Mouse (Mus musculus) liver, embryonic 16.5 days (tissue): ENCODE results near the gene Zfp579. TPM values are rescaled to one million over a fixed set of nuclear protein-coding genes. Genes with fewer than 3 reads are reported as not detected.

Source experiments
- ATAC-seq: fragments of 200-750 bp; cut with Nextera tagmentation; 2 replicates; pipeline ENCODE4 v1.8.0; 2017; ENCODE audit warnings: low read depth, mild to moderate bottlenecking, moderate number of reproducible peaks, moderate library complexity
- H3K27ac ChIP-seq: fragments of 300-500 bp; sonication (generic); 2 replicates; pipeline ENCODE4 v1.5.1; 2014; ENCODE audit warnings: mild to moderate bottlenecking, low read length
- H3K27me3 ChIP-seq: fragments of 300-500 bp; sonication (generic); 2 replicates; pipeline ENCODE4 v1.6.1; 2014; ENCODE audit warnings: low read depth, low read length, mixed read lengths; ENCODE audit not compliant: control insufficient read depth, insufficient read depth
- H3K36me3 ChIP-seq: fragments of 300-500 bp; sonication (generic); 2 replicates; pipeline ENCODE4 v1.6.1; 2014; ENCODE audit warnings: mild to moderate bottlenecking; ENCODE audit not compliant: control insufficient read depth, insufficient read depth
- H3K4me1 ChIP-seq: fragments of 300-500 bp; sonication (generic); 2 replicates; pipeline ENCODE4 v1.6.1; 2014; ENCODE audit warnings: low read depth, low read length, mixed read lengths; ENCODE audit not compliant: control insufficient read depth
- H3K4me2 ChIP-seq: fragments of 300-500 bp; sonication (generic); 2 replicates; pipeline ENCODE4 v1.6.1; 2014; ENCODE audit warnings: low read depth, low read length, mixed read lengths
- H3K4me3 ChIP-seq: fragments of 300-500 bp; sonication (generic); 2 replicates; pipeline ENCODE4 v1.5.1; 2014; ENCODE audit warnings: low read depth, mild to moderate bottlenecking, low read length
- H3K9ac ChIP-seq: fragments of 300-500 bp; sonication (generic); 2 replicates; pipeline ENCODE4 v1.6.1; 2014; ENCODE audit warnings: low read depth, low read length
- H3K9me3 ChIP-seq: fragments of 300-500 bp; sonication (generic); replicated peaks from 2 replicates; pipeline ENCODE4 v1.6.1; 2016; ENCODE audit warnings: low read length; ENCODE audit not compliant: control insufficient read depth
- WGBS: fragments of 180-500 bp; shearing (Covaris S2); extraction: QIAGEN DNeasy Blood & Tissue Kit; methylation state at CpG from one replicate; pipeline ENCODE4 v1.1.7; 2014; ENCODE audit not compliant: insufficient replicate concordance; 5-methylcytosine and 5-hydroxymethylcytosine counted together
- polyA plus RNA-seq: library from polyadenylated mRNA; unstranded; fragments of >200 nt; fragmentation: Nextera tagmentation; extraction: Ambion mirVana; gene quantifications from 2 replicates; pipeline ENCODE4 v1.2.1, GENCODE M21; 2015

The Zfp579 gene
- polyA plus RNA-seq, 1 experiment from 2014 or later: 4.5 TPM

DNA sequence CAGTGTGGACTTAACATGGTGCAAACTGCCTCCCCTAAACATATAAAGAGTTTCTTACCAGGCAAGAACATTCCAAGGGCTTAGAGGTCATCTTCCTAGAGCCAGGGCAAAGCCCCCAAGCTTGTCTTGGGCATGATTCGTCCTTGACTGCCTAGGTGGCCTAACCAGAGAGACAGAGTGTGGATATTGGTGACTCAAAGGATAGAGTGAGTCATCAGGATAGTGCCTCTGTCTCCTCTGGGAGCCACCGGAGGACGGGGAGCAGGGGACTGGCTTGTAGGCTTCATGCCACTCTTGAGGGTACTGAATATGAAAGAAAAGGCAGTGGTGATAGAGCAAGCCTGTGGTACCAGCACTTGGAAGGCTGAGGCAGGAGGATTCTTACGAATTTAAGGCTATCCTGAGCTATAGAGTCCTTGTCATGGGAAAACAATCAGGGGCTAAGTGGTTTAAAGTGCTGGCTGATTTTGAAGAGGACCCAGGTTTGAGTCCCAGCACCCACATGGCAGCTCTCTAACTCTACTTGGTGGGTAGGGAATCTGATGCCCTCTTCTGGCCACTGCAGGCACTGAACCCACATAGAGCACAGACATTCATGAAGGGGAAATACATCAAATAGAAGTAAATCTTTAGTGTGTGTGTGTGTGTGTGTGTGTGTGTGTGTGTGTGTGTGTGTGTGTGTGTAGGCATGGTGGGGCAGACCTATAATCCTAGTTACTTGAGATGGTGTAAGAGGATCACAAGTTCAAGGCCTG, 61.6 kb downstream of the Zfp579 start:
- H3K4me3 ChIP-seq: no peak overlapping the region
- no peaks in the 10 kb centered on the region for H3K27me3 ChIP-seq
- WGBS: 56% methylated on average over 4 of the region's 4 CpGs
- no peaks in the 10 kb centered on the region for H3K9me3 ChIP-seq
- H3K36me3 ChIP-seq: no peaks in the 10 kb centered on the region
- no peak overlapping the region for H3K4me2 ChIP-seq
- no peaks in the 10 kb centered on the region for H3K4me1 ChIP-seq
- ATAC-seq: no peak
- no peak overlapping the region for H3K27ac ChIP-seq
- no peak overlapping the region for H3K9ac ChIP-seq

Other genes starting within 250 kb of the Zfp579 start
- gene Cox6b2, start 243.1 kb downstream of the Zfp579 start, polyA plus RNA-seq: 65.0 and 71.5 TPM in 2 replicates
- gene Fam71e2, start 224.9 kb downstream of the Zfp579 start, polyA plus RNA-seq: not detected in 2 replicates
- gene Il11, start 213.3 kb downstream of the Zfp579 start, polyA plus RNA-seq: 0.12 TPM in 1 of 2 replicates, not detected in the other
- not detected in 2 replicates for gene Tmem190, start 213.2 kb downstream of the Zfp579 start, polyA plus RNA-seq
- 8.4 and 8.9 TPM in 2 replicates for gene Tmem238, start 206.5 kb downstream of the Zfp579 start, polyA plus RNA-seq
- 162 and 174 TPM in 2 replicates for gene Rpl28, start 203.3 kb downstream of the Zfp579 start, polyA plus RNA-seq
- 261 and 272 TPM in 2 replicates for gene Ube2s, start 183.6 kb downstream of the Zfp579 start, polyA plus RNA-seq
- not detected in 2 replicates for gene Shisa7, start 151.5 kb downstream of the Zfp579 start, polyA plus RNA-seq
- 4.1 and 4.8 TPM in 2 replicates for gene Isoc2b, start 125.9 kb downstream of the Zfp579 start, polyA plus RNA-seq
- 0.49 and 0.89 TPM in 2 replicates for gene Isoc2a, start 119.0 kb downstream of the Zfp579 start, polyA plus RNA-seq
- gene Gm36210, start 89.6 kb downstream of the Zfp579 start, polyA plus RNA-seq: not detected in 2 replicates
- gene Zfp628, start 80.9 kb downstream of the Zfp579 start, polyA plus RNA-seq: 1.4 and 1.9 TPM in 2 replicates
- 0.25 and 0.37 TPM in 2 replicates for gene Nat14, start 74.1 kb downstream of the Zfp579 start, polyA plus RNA-seq
- gene Ssc5d, start 70.4 kb downstream of the Zfp579 start, polyA plus RNA-seq: 0.08 and 0.20 TPM in 2 replicates
- gene Sbk2, start 31.8 kb downstream of the Zfp579 start, polyA plus RNA-seq: not detected in 2 replicates
- gene Sbk3, start 25.0 kb downstream of the Zfp579 start, polyA plus RNA-seq: not detected in 2 replicates
- gene Zfp524, start 18.3 kb upstream of the Zfp579 start, polyA plus RNA-seq: 7.8 and 10.2 TPM in 2 replicates
- gene Fiz1, start 18.5 kb upstream of the Zfp579 start, polyA plus RNA-seq: 10.4 and 12.5 TPM in 2 replicates
- gene Gm44973, start 19.3 kb upstream of the Zfp579 start, polyA plus RNA-seq: 0.58 and 0.89 TPM in 2 replicates
- 1.1 and 1.2 TPM in 2 replicates for gene Zfp865, start 24.2 kb upstream of the Zfp579 start, polyA plus RNA-seq
- gene Ccdc106, start 24.4 kb upstream of the Zfp579 start, polyA plus RNA-seq: 0.16 and 0.40 TPM in 2 replicates
- gene 4632433K11Rik, start 38.0 kb upstream of the Zfp579 start, polyA plus RNA-seq: not detected in 2 replicates
- 1.3 and 1.7 TPM in 2 replicates for gene Zfp784, start 42.3 kb upstream of the Zfp579 start, polyA plus RNA-seq
- 0.89 and 1.8 TPM in 2 replicates for gene Zfp580, start 55.4 kb upstream of the Zfp579 start, polyA plus RNA-seq
- 48.2 and 48.8 TPM in 2 replicates for gene U2af2, start 66.0 kb upstream of the Zfp579 start, polyA plus RNA-seq
- gene Epn1, start 84.1 kb upstream of the Zfp579 start, polyA plus RNA-seq: 45.2 and 46.6 TPM in 2 replicates
- gene Rfpl4, start 120.8 kb upstream of the Zfp579 start, polyA plus RNA-seq: not detected in 2 replicates
- 0.11 and 0.27 TPM in 2 replicates for gene Rasl2-9, start 129.8 kb upstream of the Zfp579 start, polyA plus RNA-seq
- not detected in 2 replicates for gene Vmn1r55, start 153.5 kb upstream of the Zfp579 start, polyA plus RNA-seq
- not detected in 2 replicates for gene Vmn1r56, start 200.6 kb upstream of the Zfp579 start, polyA plus RNA-seq
- gene Vmn1r57, start 222.3 kb upstream of the Zfp579 start, polyA plus RNA-seq: not detected in 2 replicates